Mouse (Mus musculus) liver, postnatal 0 days (tissue): Measurements from ENCODE around the gene Ttc16.

Source experiments
- CTCF ChIP-seq: sonication (generic); IDR thresholded peaks from 2 replicates; pipeline ENCODE4 v1.5.1; 2016; ENCODE audit warnings: antibody characterized with exemption, low read depth
- EP300 ChIP-seq: IDR thresholded peaks from 2 replicates; pipeline ENCODE4 v1.6.1; 2016; ENCODE audit warnings: antibody characterized with exemption, low read depth, mild to moderate bottlenecking

DNA sequence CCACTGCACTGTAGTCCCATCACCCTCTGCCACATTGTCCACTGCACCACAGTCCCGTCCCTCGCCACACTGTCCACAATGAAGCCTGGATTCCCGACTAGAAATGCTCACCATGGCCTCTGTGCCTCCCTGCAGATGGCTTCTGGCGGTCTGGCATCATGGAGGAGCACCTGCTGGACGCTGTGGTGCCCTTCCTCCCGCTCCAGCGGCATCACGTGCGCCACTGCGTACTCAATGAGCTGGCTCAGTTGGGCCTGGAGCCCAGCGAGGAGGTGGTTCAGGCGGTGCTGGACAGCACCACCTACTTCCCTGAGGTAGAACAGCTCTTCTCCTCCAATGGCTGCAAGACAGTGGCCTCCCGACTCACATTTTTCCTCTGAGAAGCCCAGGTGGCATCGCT is 14.1 kb downstream of the Ttc16 start:
- TF ChIP-seq CTCF (no peak), EP300 (no peak)
